Mouse (Mus musculus) embryonic facial prominence, embryonic 14.5 days (tissue): ENCODE data around the gene Ear10. TPM values are rescaled to one million over a fixed set of nuclear protein-coding genes. Genes with fewer than 3 reads are reported as not detected.
"Not testable (repeated sequence)": the region's sequence is repeated elsewhere in the genome, so short reads cannot be mapped to it uniquely, and the experiment has no call there.

Source experiments
- ATAC-seq: fragments of 200-750 bp; cut with Nextera tagmentation; 2 replicates; pipeline ENCODE4 v1.8.0; 2017; ENCODE audit warnings: low read depth, moderate number of reproducible peaks, moderate TSS enrichment
- DNase-seq: peaks from one replicate; pipeline ENCODE4 v3.0.0-alpha.2; 2015; ENCODE audit warnings: low spot score
- H3K27ac ChIP-seq: fragments of 300-500 bp; sonication (generic); replicated peaks from 2 replicates; pipeline ENCODE4 v1.5.1; 2014; ENCODE audit warnings: low read depth, mild to moderate bottlenecking, low read length, moderate library complexity
- H3K27me3 ChIP-seq: fragments of 300-500 bp; sonication (generic); replicated peaks from 2 replicates; pipeline ENCODE4 v1.6.1; 2014; ENCODE audit warnings: low read length; ENCODE audit not compliant: control insufficient read depth, insufficient read depth
- H3K36me3 ChIP-seq: fragments of 300-500 bp; sonication (generic); 2 replicates; pipeline ENCODE4 v1.6.1; 2014; ENCODE audit warnings: low read length, mixed read lengths; ENCODE audit not compliant: control insufficient read depth, insufficient read depth
- H3K4me1 ChIP-seq: fragments of 300-500 bp; sonication (generic); 2 replicates; pipeline ENCODE4 v1.6.1; 2014; ENCODE audit warnings: antibody characterized with exemption, low read length; ENCODE audit not compliant: control insufficient read depth, insufficient read depth
- H3K4me2 ChIP-seq: fragments of 300-500 bp; sonication (generic); 2 replicates; pipeline ENCODE4 v1.6.1; 2014; ENCODE audit warnings: low read depth, mild to moderate bottlenecking, low read length, moderate library complexity, mixed read lengths
- H3K4me3 ChIP-seq: fragments of 300-500 bp; sonication (generic); 2 replicates; pipeline ENCODE4 v1.5.1; 2014; ENCODE audit warnings: low read depth, mild to moderate bottlenecking, low read length
- H3K9ac ChIP-seq: fragments of 300-500 bp; sonication (generic); 2 replicates; pipeline ENCODE4 v1.6.1; 2014; ENCODE audit warnings: low read depth, mild to moderate bottlenecking, low read length, moderate library complexity, mixed read lengths
- H3K9me3 ChIP-seq: fragments of 300-500 bp; sonication (generic); 2 replicates; pipeline ENCODE4 v1.6.1; 2016; ENCODE audit warnings: low read length; ENCODE audit not compliant: control insufficient read depth
- WGBS: fragments of 180-500 bp; shearing (Covaris S2); extraction: QIAGEN DNeasy Blood & Tissue Kit; methylation state at CpG from one replicate; pipeline ENCODE4 v1.1.7; 2014; 5-methylcytosine and 5-hydroxymethylcytosine counted together
- polyA plus RNA-seq: library from polyadenylated mRNA; unstranded; fragments of >200 nt; fragmentation: Nextera tagmentation; extraction: Ambion mirVana; gene quantifications from 2 replicates; pipeline ENCODE4 v1.2.1, GENCODE M21; 2014

Gene Ear10
- polyA plus RNA-seq, 1 experiment from 2014 or later: not detected

GRCm38 (mm10) chr14:43898577-43898976 lies 24.8 kb downstream of the Ear10 start:
- ATAC-seq, H3K9ac ChIP-seq, H3K27me3 ChIP-seq, H3K9me3 ChIP-seq, H3K4me1 ChIP-seq, H3K4me2 ChIP-seq, H3K4me3 ChIP-seq, H3K27ac ChIP-seq, H3K36me3 ChIP-seq, DNase-seq: not testable (repeated sequence)
- WGBS: 65% methylated on average over 2 of the region's 3 CpGs

GRCm38 (mm10) chr14:43895357-43895756 lies 28.0 kb downstream of the Ear10 start:
- not testable (repeated sequence) for H3K4me1 ChIP-seq, H3K4me2 ChIP-seq

GRCm38 (mm10) chr14:43891288-43891687 lies 32.1 kb downstream of the Ear10 start:
- not testable (repeated sequence) for H3K9me3 ChIP-seq, H3K36me3 ChIP-seq, H3K27me3 ChIP-seq, H3K27ac ChIP-seq, H3K4me2 ChIP-seq, H3K4me3 ChIP-seq, ATAC-seq, H3K4me1 ChIP-seq, DNase-seq, H3K9ac ChIP-seq
- WGBS: 100% methylated on average over 1 of the region's 1 CpGs

More at GRCm38 (mm10) chr14:43895357-43895756, 28.0 kb downstream of the Ear10 start:
- WGBS: 35% methylated on average over 1 of the region's 2 CpGs
- DNase-seq, H3K4me3 ChIP-seq, H3K9ac ChIP-seq, H3K27ac ChIP-seq, H3K36me3 ChIP-seq, H3K9me3 ChIP-seq, H3K27me3 ChIP-seq, ATAC-seq: not testable (repeated sequence)

GRCm38 (mm10) chr14:43886235-43886634 lies 37.1 kb downstream of the Ear10 start:
- WGBS: 56% methylated on average over 1 of the region's 1 CpGs
- not testable (repeated sequence) for H3K4me3 ChIP-seq, H3K27ac ChIP-seq, ATAC-seq, H3K36me3 ChIP-seq, H3K9me3 ChIP-seq, H3K4me2 ChIP-seq, H3K27me3 ChIP-seq, DNase-seq, H3K4me1 ChIP-seq, H3K9ac ChIP-seq

GRCm38 (mm10) chr14:43879966-43880545 lies 43.3 kb downstream of the Ear10 start:
- H3K4me1 ChIP-seq, H3K27me3 ChIP-seq, ATAC-seq, H3K27ac ChIP-seq, H3K36me3 ChIP-seq, H3K9ac ChIP-seq, H3K4me3 ChIP-seq, DNase-seq, H3K4me2 ChIP-seq, H3K9me3 ChIP-seq: not testable (repeated sequence)
- 85% methylated on average over 5 of the region's 5 CpGs for WGBS

- DNase-seq, H3K27ac ChIP-seq, ATAC-seq, H3K4me2 ChIP-seq, H3K9me3 ChIP-seq, H3K9ac ChIP-seq, H3K4me1 ChIP-seq, H3K27me3 ChIP-seq, H3K36me3 ChIP-seq, H3K4me3 ChIP-seq: not testable (repeated sequence)
- WGBS: 67% methylated on average over 1 of the region's 2 CpGs
These were observed 45.6 kb downstream of the Ear10 start for GRCm38 (mm10) chr14:43877789-43878188.

GRCm38 (mm10) chr14:43875417-43875816 lies 47.9 kb downstream of the Ear10 start, which contains the start of gene Ear1:
TSS of gene Ear1 (minus strand) at chr14:43875517.
- H3K4me2 ChIP-seq, H3K27me3 ChIP-seq, H3K9ac ChIP-seq, DNase-seq, ATAC-seq, H3K36me3 ChIP-seq, H3K27ac ChIP-seq, H3K9me3 ChIP-seq, H3K4me3 ChIP-seq, H3K4me1 ChIP-seq: not testable (repeated sequence)
- WGBS: 94% methylated on average over 2 of the region's 3 CpGs

- ATAC-seq, H3K27ac ChIP-seq, H3K36me3 ChIP-seq, H3K9me3 ChIP-seq, H3K27me3 ChIP-seq, H3K4me2 ChIP-seq, H3K9ac ChIP-seq, DNase-seq, H3K4me1 ChIP-seq, H3K4me3 ChIP-seq: not testable (repeated sequence)
- 92% methylated on average over 3 of the region's 3 CpGs for WGBS
These were observed 48.5 kb downstream of the Ear10 start for GRCm38 (mm10) chr14:43874862-43875261.
